Mouse (Mus musculus): Measurements from ENCODE around the gene Dclk3.

- TF ChIP-seq CTCF (IDR thresholded peaks at IDR 0.05; ENCODE audit: borderline replicate concordance, insufficient read depth, low read depth, low read length) (peak; percentile 99), POLR2A (IDR thresholded peaks at IDR 0.05; ENCODE audit: borderline replicate concordance, insufficient read depth, low read length) (no peak)
These were observed 58.4 kb downstream of the Dclk3 start for GRCm38 (mm10) chr9:111497074-111497811.
